Mouse (Mus musculus) embryonic fibroblast, embryonic 13.5 days (primary cell): Measurements from ENCODE around the gene Cmtm4.

Source experiments
- CTCF ChIP-seq: IDR thresholded peaks from 2 replicates; pipeline ENCODE4 v1.5.1; 2011; ENCODE audit warnings: mild to moderate bottlenecking, control low read depth, low read length, moderate library complexity, borderline replicate concordance; ENCODE audit not compliant: insufficient read depth
- POLR2A ChIP-seq: IDR thresholded peaks from 2 replicates; pipeline ENCODE4 v1.6.1; 2011; ENCODE audit warnings: low read depth, mild to moderate bottlenecking, control low read depth, low read length, moderate library complexity

DNA sequence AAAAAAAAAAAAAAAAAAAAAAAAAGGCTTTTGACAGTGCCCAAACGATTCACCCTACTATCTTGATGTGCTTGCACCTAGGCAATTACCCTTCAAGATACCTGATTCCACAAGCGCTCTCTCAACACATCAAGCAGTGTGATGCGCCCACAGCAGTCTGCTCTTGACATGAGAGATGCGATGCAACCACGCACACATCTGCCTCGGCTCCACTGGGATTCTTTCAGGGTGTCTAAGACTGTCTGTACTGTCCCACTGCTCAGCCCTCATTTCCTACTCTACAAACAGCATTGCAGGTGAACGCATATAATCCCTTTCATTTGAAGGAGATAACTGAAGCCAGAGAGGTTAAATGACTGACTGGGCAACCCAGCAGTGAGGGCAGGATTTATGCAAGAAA lies 46.0 kb upstream of the Cmtm4 start:
- TF ChIP-seq POLR2A, result no peak
- no peak for TF ChIP-seq CTCF
